24 mouse cellular contexts compared by ENCODE assay signal in the genomic region with DNA sequence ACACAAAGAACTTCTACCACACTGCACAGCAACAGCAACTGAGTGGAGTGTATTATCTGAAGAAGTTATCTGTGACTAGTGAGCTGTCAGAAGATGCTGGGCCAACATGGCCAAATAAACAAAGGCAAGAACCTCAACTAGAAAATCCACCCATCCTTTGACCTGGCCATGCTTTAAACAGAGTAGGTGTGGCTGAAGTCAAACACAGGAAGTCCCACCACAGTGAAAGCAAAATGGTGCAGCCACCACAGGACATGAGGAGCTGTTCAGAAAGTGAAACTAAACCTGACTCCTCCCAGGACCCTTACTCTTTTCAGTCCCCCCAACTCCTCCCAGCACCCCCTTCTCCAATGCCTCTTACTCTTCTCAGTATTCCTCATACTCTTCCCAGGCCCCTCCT. TPM values are rescaled to one million over a fixed set of nuclear protein-coding genes. Genes with fewer than 3 reads are reported as not detected.
"Had no signal": no experiment of that assay in that cellular context is flagged by ENCODE, and none has a peak within 500 bp of the region (broad histone marks: within the 10 kb centered on the region; RNA-seq: fewer than 3 reads in every experiment).

No protein-coding gene starts in this region.

- H3K4me3 ChIP-seq: limb, embryonic 12.5 days; liver, embryonic 13.5 days; lung, embryonic 15.5 days; midbrain, embryonic 12.5 days; neural tube, embryonic 15.5 days had no signal

- DNase-seq: kidney, adult 8-10 months; kidney, postnatal 36 days; layer of hippocampus, adult 9-11 months; layer of hippocampus, postnatal 36 days; liver; liver, embryonic 13.5 days; liver, postnatal 0 days; lung, postnatal 14 days; right cerebral cortex, adult 18-20 months; right cerebral cortex, postnatal 25 days had no signal

- H3K4me1 ChIP-seq: limb, embryonic 12.5 days; midbrain, embryonic 12.5 days; neural tube, embryonic 15.5 days had no signal

- H3K27ac ChIP-seq: limb, embryonic 12.5 days; liver, embryonic 13.5 days; lung, embryonic 15.5 days; macrophage; midbrain, embryonic 12.5 days; neural tube, embryonic 15.5 days had no signal

- ATAC-seq: intestine, embryonic 16.5 days; liver, postnatal 0 days had no signal

- H3K27me3 ChIP-seq: limb, embryonic 12.5 days; liver, embryonic 13.5 days; lung, embryonic 15.5 days; midbrain, embryonic 12.5 days; neural tube, embryonic 15.5 days had no signal

RNA-seq across cellular contexts. Expression of a gene that starts 38.2 kb away (rescaled TPM):
- total RNA-seq: midbrain, postnatal 0 days had no signal
- polyA plus RNA-seq: macrophage; small intestine, adult 2 months had no signal

RNA-seq across cellular contexts. Expression of a gene that starts 39.2 kb away (rescaled TPM):
- total RNA-seq: layer of hippocampus, adult 18-20 months; layer of hippocampus, postnatal 36 days; left cerebral cortex, adult 8-10 months; left cerebral cortex, postnatal 36 days had no signal
- polyA plus RNA-seq: intestine, embryonic 16.5 days; kidney, embryonic 16.5 days; limb, embryonic 12.5 days; liver, embryonic 13.5 days; liver, postnatal 0 days; lung, embryonic 15.5 days; macrophage; midbrain, embryonic 12.5 days; midbrain, postnatal 0 days; neural tube, embryonic 11.5 days; neural tube, embryonic 15.5 days; small intestine, adult 2 months; stomach, embryonic 14.5 days had no signal
